Mouse (Mus musculus) stomach, postnatal 0 days (tissue): ENCODE data around the gene Selenon.

Source experiments
- CTCF ChIP-seq: IDR thresholded peaks from 2 replicates; pipeline ENCODE4 v1.5.1; 2016; ENCODE audit warnings: antibody characterized with exemption, low read depth, mild to moderate bottlenecking, moderate library complexity
- EP300 ChIP-seq: optimal IDR thresholded peaks from 2 replicates; pipeline ENCODE3; 2016; ENCODE audit warnings: antibody characterized with exemption

DNA sequence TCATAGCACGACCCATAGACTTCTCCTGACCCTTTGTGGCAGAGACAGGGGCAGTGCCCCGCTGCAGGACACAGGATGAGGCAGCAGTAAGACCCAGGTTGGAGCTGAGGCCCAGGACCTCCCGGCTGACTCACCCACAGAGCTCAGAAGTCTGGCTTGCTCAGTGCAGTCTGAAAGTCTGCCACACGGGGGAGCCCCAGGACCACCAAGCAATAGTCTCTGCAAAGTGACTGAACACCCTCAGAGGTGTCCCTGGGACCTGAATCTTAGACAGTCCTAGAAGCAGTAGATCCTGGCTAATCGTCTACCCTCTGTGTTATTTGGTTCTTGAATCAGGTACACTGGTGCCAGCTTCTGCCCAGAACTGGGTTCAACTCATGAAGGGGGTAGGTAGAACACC lies 8.7 kb downstream of the Selenon start:
- TF ChIP-seq CTCF (peak; percentile 99), EP300 (no peak)
